Mouse (Mus musculus) neural tube, embryonic 14.5 days (tissue): ENCODE results near the gene Vps18. TPM values are rescaled to one million over a fixed set of nuclear protein-coding genes. Genes with fewer than 3 reads are reported as not detected.

Experiments
- ATAC-seq: fragments of 200-750 bp; cut with Nextera tagmentation; 2 replicates; pipeline ENCODE4 v1.8.0; 2017; ENCODE audit warnings: low read depth, mild to moderate bottlenecking, moderate TSS enrichment, moderate library complexity
- H3K27ac ChIP-seq: fragments of 300-500 bp; sonication (generic); 2 replicates; pipeline ENCODE4 v1.5.1; 2014; ENCODE audit warnings: low read depth, mild to moderate bottlenecking, control low read depth, low read length, moderate library complexity, mixed read lengths
- H3K27me3 ChIP-seq: fragments of 300-500 bp; sonication (generic); 2 replicates; pipeline ENCODE4 v1.6.1; 2014; ENCODE audit warnings: low read length; ENCODE audit not compliant: control insufficient read depth, insufficient read depth
- H3K36me3 ChIP-seq: fragments of 300-500 bp; sonication (generic); 2 replicates; pipeline ENCODE4 v1.6.1; 2014; ENCODE audit warnings: low read length, mixed read lengths; ENCODE audit not compliant: control insufficient read depth, insufficient read depth
- H3K4me1 ChIP-seq: fragments of 300-500 bp; sonication (generic); 2 replicates; pipeline ENCODE4 v1.6.1; 2014; ENCODE audit warnings: low read length; ENCODE audit not compliant: control insufficient read depth, insufficient read depth
- H3K4me2 ChIP-seq: fragments of 300-500 bp; sonication (generic); 2 replicates; pipeline ENCODE4 v1.6.1; 2014; ENCODE audit warnings: mild to moderate bottlenecking, low read depth, low read length, control low read depth
- H3K4me3 ChIP-seq: fragments of 300-500 bp; sonication (generic); 2 replicates; pipeline ENCODE4 v1.5.1; 2014; ENCODE audit warnings: low read depth, low read length, control low read depth, mixed read lengths
- H3K9ac ChIP-seq: fragments of 300-500 bp; sonication (generic); replicated peaks from 2 replicates; pipeline ENCODE4 v1.6.1; 2014; ENCODE audit warnings: low read depth, mild to moderate bottlenecking, control low read depth, low read length, mixed read lengths
- H3K9me3 ChIP-seq: fragments of 300-500 bp; sonication (generic); 2 replicates; pipeline ENCODE4 v1.6.1; 2016; ENCODE audit warnings: low read length; ENCODE audit not compliant: control insufficient read depth
- WGBS: fragments of 180-500 bp; shearing (Covaris S2); extraction: QIAGEN DNeasy Blood & Tissue Kit; methylation state at CpG from one replicate; pipeline ENCODE4 v1.1.7; 2014; 5-methylcytosine and 5-hydroxymethylcytosine counted together
- polyA plus RNA-seq: library from polyadenylated mRNA; unstranded; fragments of >200 nt; fragmentation: Nextera tagmentation; extraction: Ambion mirVana; gene quantifications from 2 replicates; pipeline ENCODE4 v1.2.1, GENCODE M21; 2014

Vps18 gene
- polyA plus RNA-seq: 14.8 and 19.7 TPM in 2 replicates

DNA sequence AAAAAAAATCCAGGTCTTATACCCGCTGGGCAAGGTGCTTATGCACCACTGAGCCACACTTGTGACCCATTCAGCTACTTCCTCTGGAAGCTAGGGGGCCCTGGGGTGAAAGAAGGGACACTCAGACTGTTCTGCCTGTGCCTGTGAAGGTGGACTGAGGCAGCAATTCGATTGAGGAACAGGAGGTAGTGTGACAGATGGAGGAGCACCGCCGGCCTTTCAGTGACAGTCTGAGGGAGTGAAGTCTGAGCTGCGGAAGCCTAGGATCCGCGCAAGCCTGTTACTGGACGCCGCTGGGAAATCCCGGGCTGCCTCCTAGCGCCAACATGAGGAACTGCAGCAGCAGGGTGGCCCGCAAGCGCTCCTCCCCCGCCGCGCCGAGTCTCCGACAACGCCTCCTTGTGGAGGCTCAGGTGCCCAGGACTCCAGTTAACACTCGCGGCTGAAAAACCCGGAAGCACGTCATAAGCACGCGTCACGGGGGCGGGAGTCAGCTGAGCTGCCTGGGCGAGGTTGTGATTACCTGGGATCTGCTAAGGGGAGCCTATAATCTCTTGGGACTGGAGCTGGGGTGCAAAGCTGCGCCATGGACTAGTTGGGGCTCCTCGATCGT lies at the start of gene Vps18:
Vps18 (plus strand) TSS at position 471 of the 613 bp plus-strand sequence.
- H3K27ac ChIP-seq: peak within 1 kb of the TSS; percentile 57
- H3K4me1 ChIP-seq: peaks cover 16% of the 10 kb centered on the region
- peaks cover 9% of the 10 kb centered on the region for H3K36me3 ChIP-seq
- peak within 1 kb of the TSS; percentile 72 for H3K4me3 ChIP-seq
- peak; percentile 95 for ATAC-seq
- WGBS: 1% methylated on average over 31 of the region's 31 CpGs
- H3K9ac ChIP-seq: peak within 1 kb of the TSS; percentile 80
- H3K4me2 ChIP-seq: peak within 1 kb of the TSS; percentile 81
- H3K9me3 ChIP-seq: no peaks in the 10 kb centered on the region
- H3K27me3 ChIP-seq: no peaks in the 10 kb centered on the region

DNA sequence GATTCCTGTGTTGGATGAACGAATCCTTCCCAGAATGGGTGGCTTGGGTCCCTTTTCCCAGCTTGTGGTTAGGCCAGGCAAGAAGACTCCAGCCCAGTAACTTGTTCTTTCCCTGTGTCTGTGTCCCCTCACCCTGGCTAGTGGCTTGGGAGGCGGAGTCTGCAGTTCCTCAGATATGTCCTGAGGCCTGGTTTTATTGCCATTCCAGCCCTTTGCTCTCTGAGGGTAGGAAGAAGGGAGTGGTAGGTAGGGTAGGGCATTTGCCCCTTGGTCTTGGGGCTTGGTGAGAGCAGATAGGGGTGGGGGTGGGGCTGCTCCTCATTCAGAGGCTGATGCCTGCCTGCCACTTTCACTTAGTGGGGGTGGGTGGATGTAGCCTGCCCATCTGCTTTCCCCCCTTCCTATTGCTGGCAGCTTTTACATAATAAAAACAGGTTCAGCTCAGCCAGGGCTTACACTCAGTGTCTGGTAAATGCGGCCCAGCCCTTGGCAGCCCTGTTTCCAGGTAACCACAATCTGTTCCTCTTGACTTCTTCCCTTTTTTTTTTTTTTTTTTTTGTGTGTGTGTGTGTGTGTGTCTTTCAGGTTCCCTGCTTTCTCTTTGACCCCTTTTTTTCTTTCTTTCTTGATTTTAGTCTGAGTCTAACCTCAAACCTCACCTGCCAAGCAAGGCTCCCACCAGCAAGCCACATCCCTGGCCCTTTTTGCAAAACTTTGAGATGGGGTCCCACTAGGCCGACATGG lies 48.3 kb upstream of the Vps18 start:
- H3K4me2 ChIP-seq: no peak overlapping the region
- H3K9ac ChIP-seq: no peak overlapping the region
- ATAC-seq: no peak
- H3K4me1 ChIP-seq: 0 out of 2 replicates have a peak, but pooled peaks cover 5% of the 10 kb centered on the region
- no peak overlapping the region for H3K4me3 ChIP-seq
- H3K9me3 ChIP-seq: no peaks in the 10 kb centered on the region
- 56% methylated on average over 4 of the region's 4 CpGs for WGBS
- H3K27me3 ChIP-seq: peaks cover 42% of the 10 kb centered on the region
- no peak overlapping the region for H3K27ac ChIP-seq
- no peaks in the 10 kb centered on the region for H3K36me3 ChIP-seq

DNA sequence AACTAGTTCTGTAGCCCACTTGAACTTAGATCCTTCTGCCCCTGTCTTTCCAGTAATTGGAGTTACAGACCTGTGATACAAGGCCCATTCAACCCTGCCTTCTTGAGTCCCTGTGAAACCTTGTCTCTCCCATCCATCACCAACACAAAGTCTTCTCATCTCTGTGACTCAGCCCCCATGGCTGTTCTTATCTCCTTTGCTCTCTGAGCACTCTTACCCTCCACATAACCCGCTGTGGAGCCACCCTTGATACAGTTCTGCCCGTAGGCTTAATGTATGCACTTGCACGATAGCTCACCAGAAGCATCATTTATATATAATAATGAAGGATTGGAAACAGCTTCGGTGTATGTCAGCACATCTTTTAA lies 47.7 kb upstream of the Vps18 start:
- 93% methylated on average over 4 of the region's 4 CpGs for WGBS
- no peak for ATAC-seq
- H3K27ac ChIP-seq: no peak overlapping the region
- no peaks in the 10 kb centered on the region for H3K36me3 ChIP-seq
- no peak overlapping the region for H3K9ac ChIP-seq
- H3K9me3 ChIP-seq: no peaks in the 10 kb centered on the region
- H3K4me2 ChIP-seq: no peak overlapping the region
- H3K4me1 ChIP-seq: 0 out of 2 replicates have a peak, but pooled peaks cover 5% of the 10 kb centered on the region
- H3K27me3 ChIP-seq: peaks cover 37% of the 10 kb centered on the region
- no peak overlapping the region for H3K4me3 ChIP-seq

DNA sequence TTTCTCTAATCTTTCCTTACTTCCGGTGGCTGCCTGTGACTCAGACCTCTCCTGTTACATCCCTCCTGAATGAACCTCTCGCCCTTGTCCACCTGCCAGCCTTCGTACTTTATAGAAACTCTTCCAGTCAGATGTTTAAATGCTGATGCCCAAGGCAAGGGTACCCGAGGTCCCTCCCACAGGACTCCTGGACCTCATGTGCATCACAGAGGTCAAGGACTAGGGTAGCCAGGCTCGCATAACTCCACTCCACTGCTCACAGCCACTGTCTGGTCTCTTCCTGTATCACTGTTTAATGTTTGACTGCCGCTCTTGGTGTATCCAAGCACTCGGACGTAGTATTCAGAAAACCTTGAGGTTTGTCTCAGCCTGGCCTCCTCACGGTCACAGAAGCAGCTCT lies 46.0 kb upstream of the Vps18 start:
- no peak overlapping the region for H3K27ac ChIP-seq
- no peak overlapping the region for H3K4me2 ChIP-seq
- H3K27me3 ChIP-seq: peaks cover 20% of the 10 kb centered on the region
- H3K9ac ChIP-seq: no peak overlapping the region
- 87% methylated on average over 9 of the region's 9 CpGs for WGBS
- no peak overlapping the region for H3K4me3 ChIP-seq
- no peaks in the 10 kb centered on the region for H3K36me3 ChIP-seq
- H3K9me3 ChIP-seq: no peaks in the 10 kb centered on the region
- ATAC-seq: no peak
- H3K4me1 ChIP-seq: no peaks in the 10 kb centered on the region

DNA sequence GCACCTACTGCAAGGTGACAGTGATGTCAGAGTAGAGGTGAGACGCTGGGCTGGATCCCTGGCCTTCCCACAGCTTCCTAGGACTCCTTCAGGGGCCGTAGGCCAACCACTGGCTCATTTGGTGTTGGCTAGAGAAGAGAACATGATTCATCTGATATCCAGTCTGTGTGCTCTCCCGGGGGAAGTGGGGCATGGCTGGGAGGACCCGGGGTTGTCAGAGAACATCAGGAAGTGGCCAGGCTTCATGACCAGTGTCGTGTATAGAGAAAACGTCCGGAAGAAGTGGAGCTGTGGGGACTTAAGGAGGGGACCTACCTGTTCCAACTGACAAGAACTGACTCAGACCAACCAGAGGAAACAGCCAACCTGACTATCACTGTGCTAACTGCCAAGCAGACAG lies 43.3 kb upstream of the Vps18 start:
- H3K4me2 ChIP-seq: no peak overlapping the region
- no peak overlapping the region for H3K9ac ChIP-seq
- no peak overlapping the region for H3K4me3 ChIP-seq
- ATAC-seq: no peak
- WGBS: 86% methylated on average over 7 of the region's 7 CpGs
- no peaks in the 10 kb centered on the region for H3K36me3 ChIP-seq
- H3K27me3 ChIP-seq: no peaks in the 10 kb centered on the region
- H3K27ac ChIP-seq: no peak overlapping the region
- H3K4me1 ChIP-seq: no peaks in the 10 kb centered on the region
- H3K9me3 ChIP-seq: no peaks in the 10 kb centered on the region

DNA sequence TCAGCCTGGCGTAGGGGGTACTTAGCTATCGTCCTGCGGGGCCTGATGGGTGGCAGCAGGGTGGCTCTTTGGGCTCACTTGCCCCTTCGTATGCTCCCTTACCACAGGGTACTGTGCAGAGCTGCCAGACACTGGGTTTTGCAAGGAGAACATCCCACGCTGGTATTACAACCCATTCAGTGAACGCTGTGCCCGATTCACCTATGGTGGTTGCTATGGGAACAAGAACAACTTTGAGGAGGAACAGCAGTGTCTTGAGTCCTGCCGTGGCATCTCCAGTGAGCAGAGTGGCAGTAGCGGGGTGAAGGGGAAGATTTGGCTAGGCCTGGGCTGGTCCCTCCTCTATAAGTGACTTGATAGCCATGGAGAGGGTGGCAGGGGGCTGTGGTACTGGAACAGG lies 40.6 kb upstream of the Vps18 start:
- Histone ChIP-seq H3K9ac (no peak overlapping the region), H3K4me3 (no peak overlapping the region), H3K27ac (no peak overlapping the region), H3K4me1 (no peaks in the 10 kb centered on the region), H3K4me2 (no peak overlapping the region), H3K36me3 (no peaks in the 10 kb centered on the region), H3K27me3 (no peaks in the 10 kb centered on the region), H3K9me3 (no peaks in the 10 kb centered on the region)
- no peak for ATAC-seq
- 84% methylated on average over 9 of the region's 9 CpGs for WGBS

DNA sequence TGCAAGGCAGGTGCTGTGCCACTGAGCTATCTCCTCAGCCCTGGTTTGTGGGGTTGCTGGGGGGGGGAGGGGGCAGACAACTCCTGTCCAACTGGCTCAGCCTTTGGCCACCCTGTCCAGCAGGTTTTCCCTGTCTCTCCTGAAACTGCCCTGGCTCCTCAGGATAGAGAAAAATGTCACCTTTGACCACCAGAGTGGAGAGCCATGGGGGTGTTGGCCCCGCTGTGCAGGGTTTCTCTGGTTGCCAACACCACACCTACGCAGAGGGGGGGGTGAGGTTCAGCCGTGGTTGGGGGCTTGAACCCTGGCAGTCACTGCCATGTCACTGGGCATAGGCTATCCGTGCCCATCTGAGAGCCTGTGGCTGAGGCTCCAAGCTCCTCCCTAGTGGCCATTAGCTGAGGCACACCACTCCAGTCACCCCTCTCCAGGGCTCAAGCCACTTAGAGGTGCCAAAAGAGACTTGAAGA lies 38.9 kb upstream of the Vps18 start:
- ATAC-seq: no peak
- WGBS: 71% methylated on average over 4 of the region's 4 CpGs
- no peak overlapping the region for H3K27ac ChIP-seq
- H3K9me3 ChIP-seq: no peaks in the 10 kb centered on the region
- H3K9ac ChIP-seq: no peak overlapping the region
- no peaks in the 10 kb centered on the region for H3K4me1 ChIP-seq
- no peaks in the 10 kb centered on the region for H3K36me3 ChIP-seq
- H3K4me2 ChIP-seq: no peak overlapping the region
- H3K4me3 ChIP-seq: no peak overlapping the region
- H3K27me3 ChIP-seq: no peaks in the 10 kb centered on the region

DNA sequence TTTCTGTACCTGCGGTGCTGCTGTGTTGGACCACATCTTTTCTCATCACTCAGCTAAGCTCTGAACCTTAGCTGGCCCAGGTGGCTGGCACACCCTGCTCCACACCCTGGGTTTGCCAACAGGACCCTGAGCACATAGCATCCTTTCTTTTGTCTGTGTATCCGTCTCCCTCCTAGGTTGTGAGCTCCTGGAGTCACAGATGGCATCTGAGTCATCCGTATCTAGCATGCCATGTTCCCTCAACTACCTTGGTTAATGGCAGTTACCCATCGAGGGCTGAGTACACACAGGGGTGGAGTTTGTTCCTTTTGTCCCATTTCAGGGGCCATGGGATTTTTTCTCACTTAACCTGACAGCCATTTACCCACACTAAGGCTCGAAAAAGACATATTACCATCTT lies 38.2 kb upstream of the Vps18 start:
- H3K9ac ChIP-seq: no peak overlapping the region
- H3K4me2 ChIP-seq: no peak overlapping the region
- H3K36me3 ChIP-seq: no peaks in the 10 kb centered on the region
- no peak overlapping the region for H3K27ac ChIP-seq
- H3K9me3 ChIP-seq: no peaks in the 10 kb centered on the region
- no peaks in the 10 kb centered on the region for H3K27me3 ChIP-seq
- no peak overlapping the region for H3K4me3 ChIP-seq
- 70% methylated on average over 5 of the region's 5 CpGs for WGBS
- no peaks in the 10 kb centered on the region for H3K4me1 ChIP-seq
- ATAC-seq: no peak

DNA sequence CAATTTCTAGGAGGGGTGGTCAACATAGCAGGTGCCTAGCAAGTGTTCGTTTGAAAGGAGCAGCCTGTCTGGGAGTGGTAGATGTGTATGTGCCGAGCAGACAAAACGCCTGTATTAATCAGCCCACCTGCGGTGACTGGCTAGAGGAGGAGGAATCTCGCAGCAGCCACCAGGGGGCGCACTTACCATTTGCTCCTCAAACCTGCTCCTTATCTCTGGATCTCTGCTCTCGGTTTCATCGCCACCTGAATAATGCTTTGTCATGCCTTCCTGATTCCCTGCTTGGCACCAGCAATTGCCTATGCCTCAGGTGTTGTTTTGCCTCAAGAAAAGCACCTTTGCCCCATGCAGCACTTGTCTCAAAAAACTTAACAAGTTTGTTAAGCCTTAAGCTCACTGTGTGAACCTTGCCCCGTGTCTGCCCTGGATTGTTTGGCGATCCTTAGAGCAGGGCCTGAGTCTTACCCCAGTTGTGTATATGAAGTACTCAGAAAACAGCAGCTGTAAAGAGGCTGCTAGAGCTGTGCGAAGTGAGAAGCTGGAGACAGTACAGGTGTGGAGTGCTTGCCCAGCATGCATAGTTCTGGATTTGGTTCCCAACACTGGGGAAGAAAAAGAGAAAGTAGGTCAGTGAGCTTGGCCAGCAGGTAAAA lies 37.6 kb upstream of the Vps18 start:
- Histone ChIP-seq H3K27me3 (no peaks in the 10 kb centered on the region), H3K4me1 (no peaks in the 10 kb centered on the region), H3K4me3 (no peak overlapping the region), H3K4me2 (no peak overlapping the region), H3K27ac (no peak overlapping the region), H3K36me3 (no peaks in the 10 kb centered on the region), H3K9me3 (no peaks in the 10 kb centered on the region), H3K9ac (no peak overlapping the region)
- WGBS: 18% methylated on average over 11 of the region's 11 CpGs
- peak; percentile 44; the same call in 1 of the 2 replicates for ATAC-seq
